Mouse (Mus musculus): Measurements from ENCODE around the gene Slitrk1.

Slitrk1 gene

GRCm38 (mm10) chr14:108913714-108914263, at the start of gene Slitrk1:
Gene Slitrk1, minus strand, starts transcription at chr14:108914158.
- DNase-seq (ENCODE audit: low spot score), result no peak

- no peak for DNase-seq (ENCODE audit: low spot score)
Measured at GRCm38 (mm10) chr14:108935777-108936176, 21.8 kb upstream of the Slitrk1 start.

- DNase-seq (ENCODE audit: low spot score), result no peak
Measured at GRCm38 (mm10) chr14:108914336-108914735, 378 bp upstream of the Slitrk1 start.

- DNase-seq (ENCODE audit: low spot score), result no peak
Measured at GRCm38 (mm10) chr14:108912876-108913490, 975 bp downstream of the Slitrk1 start.

GRCm38 (mm10) chr14:108912021-108912875, 1.7 kb downstream of the Slitrk1 start:
- no peak for DNase-seq (ENCODE audit: low spot score)

GRCm38 (mm10) chr14:108911138-108911841, 2.7 kb downstream of the Slitrk1 start:
- no peak for DNase-seq (ENCODE audit: low spot score)

GRCm38 (mm10) chr14:108910449-108911137, 3.4 kb downstream of the Slitrk1 start:
- no peak for DNase-seq (ENCODE audit: low spot score)

- no peak for DNase-seq (ENCODE audit: low spot score)
Measured at GRCm38 (mm10) chr14:108909336-108909953, 4.5 kb downstream of the Slitrk1 start.

GRCm38 (mm10) chr14:108898601-108899000, 15.4 kb downstream of the Slitrk1 start:
- no peak for DNase-seq (ENCODE audit: low spot score)

- DNase-seq (ENCODE audit: low spot score), result no peak
Measured at GRCm38 (mm10) chr14:108895456-108895855, 18.5 kb downstream of the Slitrk1 start.

GRCm38 (mm10) chr14:108867816-108868215, 46.1 kb downstream of the Slitrk1 start:
- no peak for DNase-seq (ENCODE audit: low spot score)

- DNase-seq (ENCODE audit: low spot score), result no peak
Measured at GRCm38 (mm10) chr14:108864631-108865030, 49.3 kb downstream of the Slitrk1 start.

- no peak for DNase-seq (ENCODE audit: low spot score)
Measured at GRCm38 (mm10) chr14:108859310-108859709, 54.6 kb downstream of the Slitrk1 start.
